Mouse (Mus musculus) myocyte (in vitro differentiated cells): ENCODE measurements at regions not wholly inside any gene's neighbourhood (a gene's known extent, or its start where the extent isn't known, plus 50 kb on each side); places are given as distances from the start of the nearest gene placed in this dataset.

ENCODE experiments used
- H3K27me3 ChIP-seq: one replicate; pipeline ENCODE4 v1.6.1; 2011; ENCODE audit not compliant: control insufficient read depth, insufficient read depth, insufficient read length
- H3K36me3 ChIP-seq: one replicate; pipeline ENCODE4 v1.6.1; 2011; ENCODE audit not compliant: control insufficient read depth, insufficient read depth
- H3K4me2 ChIP-seq: one replicate; pipeline ENCODE4 v1.6.1; 2011; ENCODE audit warnings: low read depth, control low read depth
- H3K4me3 ChIP-seq: one replicate; pipeline ENCODE4 v1.5.1; 2011; ENCODE audit warnings: mild to moderate bottlenecking, control low read depth, moderate library complexity
- H3K79me2 ChIP-seq: one replicate; pipeline ENCODE4 v1.6.1; 2011; ENCODE audit not compliant: control insufficient read depth, insufficient read depth
- H3ac ChIP-seq: one replicate; pipeline ENCODE4 v1.6.1; 2011; ENCODE audit not compliant: control insufficient read depth, insufficient read length
- CEBPB ChIP-seq: IDR thresholded peaks from 2 replicates; pipeline ENCODE4 v1.6.1; 2011; ENCODE audit warnings: mild to moderate bottlenecking, moderate library complexity; ENCODE audit not compliant: poor library complexity, insufficient read depth, severe bottlenecking
- E2F4 ChIP-seq: IDR thresholded peaks from one replicate; pipeline ENCODE4 v1.6.1; 2011; ENCODE audit warnings: mild to moderate bottlenecking, control low read depth, moderate library complexity; ENCODE audit not compliant: insufficient read depth
- MAX ChIP-seq: IDR thresholded peaks from one replicate; pipeline ENCODE4 v1.6.1; 2011; ENCODE audit warnings: low read depth, mild to moderate bottlenecking, control low read depth
- MYOD1 ChIP-seq, 3 experiments: IDR thresholded peaks; one replicate each; pipeline ENCODE4 v1.6.1; 2011; ENCODE audit warnings: control low read depth in 2 of 3, low read depth in 2 of 3, mild to moderate bottlenecking in 2 of 3, moderate library complexity in 1 of 3; ENCODE audit not compliant: insufficient read length in 2 of 3, control insufficient read depth in 1 of 3
- MYOG ChIP-seq, 3 experiments: IDR thresholded peaks; one replicate each; pipeline ENCODE4 v1.6.1; 2011; ENCODE audit warnings: control low read depth in 2 of 3, low read depth in 2 of 3, mild to moderate bottlenecking in 2 of 3; ENCODE audit not compliant: insufficient read length in 2 of 3, control insufficient read depth in 1 of 3, insufficient read depth in 1 of 3
- POLR2A ChIP-seq: IDR thresholded peaks from one replicate; pipeline ENCODE4 v1.6.1; 2011; ENCODE audit warnings: low read depth, mild to moderate bottlenecking, control low read depth, moderate library complexity; ENCODE audit not compliant: insufficient read length
- POLR2AphosphoS2 ChIP-seq: IDR thresholded peaks from one replicate; pipeline ENCODE4 v1.6.1; 2011; ENCODE audit warnings: low read depth, control low read depth; ENCODE audit not compliant: insufficient read length
- REST ChIP-seq: IDR thresholded peaks from one replicate; pipeline ENCODE4 v1.6.1; 2011; ENCODE audit warnings: mild to moderate bottlenecking, control low read depth, moderate library complexity; ENCODE audit not compliant: insufficient read depth, insufficient read length
- SRF ChIP-seq: IDR thresholded peaks from one replicate; pipeline ENCODE4 v1.6.1; 2011; ENCODE audit warnings: low read depth; ENCODE audit not compliant: control insufficient read depth, insufficient read length
- TCF12 ChIP-seq: IDR thresholded peaks from one replicate; pipeline ENCODE4 v1.6.1; 2011; ENCODE audit warnings: mild to moderate bottlenecking, control low read depth; ENCODE audit not compliant: poor library complexity, insufficient read depth, severe bottlenecking
- TCF3 ChIP-seq: IDR thresholded peaks from one replicate; pipeline ENCODE4 v1.6.1; 2011; ENCODE audit warnings: low read depth, control low read depth; ENCODE audit not compliant: insufficient read length
- USF1 ChIP-seq: IDR thresholded peaks from one replicate; pipeline ENCODE4 v1.6.1; 2011; ENCODE audit warnings: low read depth, mild to moderate bottlenecking, control low read depth, moderate library complexity

DNA sequence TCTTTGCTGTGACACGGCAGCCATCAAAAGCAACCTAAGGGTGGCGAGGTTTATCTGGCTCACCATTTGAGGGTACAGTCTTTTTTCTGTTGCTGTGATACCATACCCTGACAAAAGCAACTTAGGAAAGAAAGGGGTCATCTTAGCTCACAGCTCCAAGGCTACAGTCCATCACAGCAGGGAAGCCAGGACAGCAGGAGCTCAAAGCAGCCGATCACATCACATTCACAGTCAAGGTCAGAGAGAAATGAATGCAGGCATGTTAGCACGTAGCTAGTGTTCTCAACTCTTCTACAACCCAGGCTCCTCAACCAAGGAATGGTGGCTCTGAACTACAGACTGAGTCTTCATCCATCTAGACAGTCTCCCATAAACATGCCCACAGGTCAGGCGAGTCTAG, 102.0 kb downstream of the En1 start:
- Histone ChIP-seq H3K4me3 (no peak overlapping the region), H3K79me2 (no peaks in the 10 kb centered on the region), H3ac (no peak overlapping the region), H3K4me2 (no peak overlapping the region), H3K36me3 (no peaks in the 10 kb centered on the region), H3K27me3 (no peaks in the 10 kb centered on the region)
- TF ChIP-seq E2F4, result no peak
- no peak for TF ChIP-seq MAX
- TF ChIP-seq MYOD1 (IDR thresholded peaks at IDR 0.05; ENCODE audit: control insufficient read depth in 1 of 3, insufficient read length in 2 of 3, low read depth in 2 of 3), result no peak
- no peak for TF ChIP-seq TCF3
- TF ChIP-seq POLR2A, result no peak
- no peak for TF ChIP-seq CEBPB
- no peak for TF ChIP-seq POLR2AphosphoS2
- TF ChIP-seq USF1, result no peak
- no peak for TF ChIP-seq TCF12
- TF ChIP-seq SRF, result no peak
- no peak for TF ChIP-seq MYOG (IDR thresholded peaks at IDR 0.05; ENCODE audit: control insufficient read depth in 1 of 3, insufficient read depth in 1 of 3, insufficient read length in 2 of 3, low read depth in 2 of 3)
- no peak for TF ChIP-seq REST

DNA sequence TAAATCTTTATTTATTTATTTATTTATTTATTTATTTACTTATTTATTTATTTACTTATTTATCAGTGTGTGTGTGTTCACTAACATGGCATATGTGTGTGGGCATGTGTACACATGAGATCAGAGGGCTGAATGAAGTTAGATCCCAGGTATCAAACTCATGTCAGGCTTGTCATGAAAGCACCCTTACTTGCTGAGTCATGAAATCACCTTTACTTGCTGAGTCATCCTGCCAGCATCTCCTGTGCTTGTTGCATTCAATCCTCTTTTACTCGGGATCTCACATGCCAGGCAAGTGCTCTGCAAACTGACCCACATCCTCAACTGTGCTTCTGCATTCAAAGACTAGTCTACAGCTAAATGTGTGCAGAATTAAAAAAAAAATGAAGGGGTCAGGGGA, 103.8 kb downstream of the En1 start:
- no peaks in the 10 kb centered on the region for H3K36me3 ChIP-seq
- H3K4me3 ChIP-seq, result no peak overlapping the region
- no peaks in the 10 kb centered on the region for H3K27me3 ChIP-seq
- TF ChIP-seq POLR2A (no peak), MYOG (IDR thresholded peaks at IDR 0.05; ENCODE audit: control insufficient read depth in 1 of 3, insufficient read depth in 1 of 3, insufficient read length in 2 of 3, low read depth in 2 of 3) (no peak), TCF3 (no peak), USF1 (no peak)
- no peak overlapping the region for H3ac ChIP-seq
- no peak overlapping the region for H3K4me2 ChIP-seq
- no peaks in the 10 kb centered on the region for H3K79me2 ChIP-seq

DNA sequence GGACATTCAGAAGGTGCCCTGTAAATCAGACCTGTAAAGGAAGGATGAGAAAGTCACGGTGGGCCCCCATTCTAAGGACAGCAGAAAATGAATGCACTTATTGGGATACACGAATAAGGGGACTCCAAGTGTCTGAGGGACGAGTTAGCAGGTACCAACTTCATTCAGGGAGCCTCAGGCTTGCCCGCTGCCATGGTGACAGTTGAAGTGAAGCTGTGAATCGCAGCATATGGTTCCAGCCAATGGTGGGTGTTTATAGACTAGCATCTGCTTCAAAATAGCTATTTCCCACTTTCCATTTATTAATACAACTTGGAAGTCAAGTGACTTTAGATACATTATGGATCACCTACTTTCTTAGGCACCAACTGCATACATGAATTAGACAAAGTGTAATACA, 106.3 kb downstream of the En1 start:
- H3K4me3 ChIP-seq, result no peak overlapping the region
- H3K79me2 ChIP-seq, result no peaks in the 10 kb centered on the region
- H3K36me3 ChIP-seq, result no peaks in the 10 kb centered on the region
- no peak overlapping the region for H3ac ChIP-seq
- no peaks in the 10 kb centered on the region for H3K27me3 ChIP-seq
- H3K4me2 ChIP-seq, result no peak overlapping the region
- TF ChIP-seq SRF, result no peak
- no peak for TF ChIP-seq E2F4
- no peak for TF ChIP-seq MYOG (IDR thresholded peaks at IDR 0.05; ENCODE audit: control insufficient read depth in 1 of 3, insufficient read depth in 1 of 3, insufficient read length in 2 of 3, low read depth in 2 of 3)
- no peak for TF ChIP-seq POLR2AphosphoS2
- TF ChIP-seq REST, result no peak
- no peak for TF ChIP-seq TCF12
- no peak for TF ChIP-seq TCF3
- TF ChIP-seq POLR2A, result no peak
- TF ChIP-seq USF1, result no peak
- TF ChIP-seq MYOD1 (IDR thresholded peaks at IDR 0.05; ENCODE audit: control insufficient read depth in 1 of 3, insufficient read length in 2 of 3, low read depth in 2 of 3), result no peak
- TF ChIP-seq CEBPB, result no peak

DNA sequence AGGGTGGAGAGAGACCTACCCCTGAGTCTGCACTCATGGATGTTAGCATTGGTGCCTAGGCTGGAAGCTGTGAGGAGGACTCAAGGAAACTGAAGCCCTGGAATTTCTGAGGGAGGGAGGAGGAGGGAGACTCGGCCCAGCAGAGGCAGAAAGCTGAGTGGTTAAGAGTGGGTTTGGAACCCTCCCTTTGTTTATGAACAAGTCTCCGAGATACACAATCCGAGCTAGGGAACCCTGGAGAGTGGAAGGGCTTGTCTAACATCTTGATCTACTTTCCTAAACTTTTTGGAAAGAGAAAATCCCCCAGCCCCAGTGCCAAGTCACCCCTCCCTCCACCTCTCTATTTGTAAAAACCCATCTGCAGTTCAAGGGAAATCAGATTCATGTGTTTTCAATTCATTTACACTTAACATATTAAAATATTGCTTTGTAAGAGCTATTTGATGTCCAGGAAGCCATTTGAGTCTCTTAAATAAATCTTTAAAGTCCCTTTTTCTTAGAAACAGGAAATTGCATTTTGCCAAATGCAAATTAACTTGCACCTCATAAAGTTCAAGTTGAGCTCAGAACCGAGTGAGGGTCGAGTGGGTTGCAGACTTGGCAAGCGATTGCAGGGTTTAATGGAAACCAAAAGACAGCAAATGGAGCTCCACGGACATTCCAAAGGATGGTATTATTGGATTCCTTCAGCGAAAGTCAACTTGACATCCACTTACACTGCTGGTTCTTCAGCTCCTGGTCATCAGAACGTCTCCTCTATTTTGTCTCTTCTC, 113.1 kb downstream of the En1 start:
- Histone ChIP-seq H3K36me3 (no peaks in the 10 kb centered on the region), H3K4me3 (no peak overlapping the region), H3ac (no peak overlapping the region), H3K4me2 (no peak overlapping the region), H3K79me2 (no peaks in the 10 kb centered on the region), H3K27me3 (no peaks in the 10 kb centered on the region)
- TF ChIP-seq CEBPB (no peak), E2F4 (no peak), MAX (no peak), REST (no peak), MYOD1 (IDR thresholded peaks at IDR 0.05; ENCODE audit: control insufficient read depth in 1 of 3, insufficient read length in 2 of 3, low read depth in 2 of 3) (no peak), POLR2A (no peak), POLR2AphosphoS2 (no peak), SRF (no peak), TCF12 (no peak), USF1 (no peak)

DNA sequence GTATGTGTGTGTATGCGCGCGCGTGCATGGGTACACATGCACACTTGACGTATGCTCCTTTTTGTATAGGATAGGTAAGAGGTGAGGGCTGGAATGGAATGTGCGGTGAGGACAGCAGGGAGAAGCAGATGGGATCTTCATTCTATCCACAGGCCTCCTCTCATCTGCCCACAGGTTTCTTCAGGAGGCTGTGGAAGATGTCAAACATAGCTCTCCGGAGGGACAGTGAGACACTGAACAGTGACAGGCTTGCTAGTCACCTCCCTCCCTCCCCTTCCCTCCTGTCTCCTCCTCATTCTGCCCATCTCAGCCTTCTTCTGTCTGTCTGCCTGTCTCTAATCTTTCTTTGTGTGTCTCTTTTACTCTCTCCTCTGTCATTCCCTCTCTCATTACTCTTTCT, 124.6 kb downstream of the En1 start:
- no peak for TF ChIP-seq TCF3
- no peak for TF ChIP-seq TCF12
- no peak for TF ChIP-seq POLR2AphosphoS2
- TF ChIP-seq MAX, result no peak
- no peak for TF ChIP-seq REST
- TF ChIP-seq CEBPB, result no peak
- TF ChIP-seq MYOG (IDR thresholded peaks at IDR 0.05; ENCODE audit: control insufficient read depth in 1 of 3, insufficient read depth in 1 of 3, insufficient read length in 2 of 3, low read depth in 2 of 3), result no peak
- no peak for TF ChIP-seq USF1
- no peak for TF ChIP-seq E2F4
- no peak for TF ChIP-seq POLR2A
- no peak for TF ChIP-seq MYOD1 (IDR thresholded peaks at IDR 0.05; ENCODE audit: control insufficient read depth in 1 of 3, insufficient read length in 2 of 3, low read depth in 2 of 3)
- no peak for TF ChIP-seq SRF
- H3ac ChIP-seq, result no peak overlapping the region
- no peak overlapping the region for H3K4me2 ChIP-seq
- no peak overlapping the region for H3K4me3 ChIP-seq
- H3K36me3 ChIP-seq, result no peaks in the 10 kb centered on the region
- H3K27me3 ChIP-seq, result no peaks in the 10 kb centered on the region
- no peaks in the 10 kb centered on the region for H3K79me2 ChIP-seq
